Mouse (Mus musculus) cerebellum, postnatal 10 days (tissue): ENCODE measurements around the gene D830030K20Rik.
A peak's percentile ranks its signal among the peaks of the same experiment; 100 is the strongest.
"Not testable (repeated sequence)": the region's sequence is repeated elsewhere in the genome, so short reads cannot be mapped to it uniquely, and the experiment has no call there.

Experiments used
- DNase-seq, 2 experiments: peaks; one replicate each; pipeline ENCODE4 v3.0.0; 2021; ENCODE audit warnings: mixed read lengths in 2 of 2

Gene D830030K20Rik

DNA sequence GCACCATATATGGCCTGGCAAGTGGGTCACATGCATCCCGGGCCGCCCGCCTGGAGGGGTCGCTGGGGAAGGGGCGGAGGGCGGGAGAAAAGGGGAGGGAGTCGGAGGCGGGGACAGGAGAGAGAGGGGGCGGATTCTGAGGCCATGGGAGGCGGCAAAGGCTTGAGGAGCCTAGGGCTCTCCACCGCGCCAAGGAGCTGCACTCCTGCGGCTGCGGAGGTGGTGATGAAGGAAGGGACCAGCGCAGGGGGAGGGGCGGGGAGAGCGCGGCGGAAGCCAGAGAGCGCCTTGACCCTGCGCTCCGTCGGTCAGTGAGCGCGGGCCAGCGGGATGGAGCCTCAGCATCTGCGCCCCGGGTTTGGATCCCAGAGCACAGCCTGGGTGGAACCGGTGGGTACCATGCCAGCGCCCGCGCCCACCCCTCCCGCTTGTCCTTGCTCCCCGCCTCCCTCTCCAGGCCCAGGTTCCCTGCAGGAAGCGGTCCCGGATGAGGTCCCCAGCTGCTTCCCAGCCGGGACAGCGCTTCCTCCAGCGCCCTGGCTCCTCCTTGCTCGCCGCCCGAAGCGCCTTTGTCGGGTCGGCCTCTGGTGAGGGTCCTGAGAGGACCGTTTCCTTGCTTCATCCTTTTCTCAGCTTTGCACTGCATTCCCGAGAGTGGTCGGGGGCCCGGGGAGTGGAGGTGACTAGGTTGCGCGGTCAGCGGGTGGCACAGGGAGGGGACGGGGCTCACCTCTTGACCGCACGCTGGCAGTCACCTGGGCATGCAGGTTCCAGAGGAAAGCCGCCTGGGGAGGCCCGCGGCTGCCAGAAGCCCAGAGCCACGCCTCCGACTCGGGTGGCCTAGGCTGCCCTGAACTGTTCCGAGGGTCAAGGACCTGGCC, at the start of gene D830030K20Rik:
D830030K20Rik (plus strand) TSS at position 217 of the 881 bp plus-strand sequence.
- DNase-seq, result peak; percentile 7 to 11

DNA sequence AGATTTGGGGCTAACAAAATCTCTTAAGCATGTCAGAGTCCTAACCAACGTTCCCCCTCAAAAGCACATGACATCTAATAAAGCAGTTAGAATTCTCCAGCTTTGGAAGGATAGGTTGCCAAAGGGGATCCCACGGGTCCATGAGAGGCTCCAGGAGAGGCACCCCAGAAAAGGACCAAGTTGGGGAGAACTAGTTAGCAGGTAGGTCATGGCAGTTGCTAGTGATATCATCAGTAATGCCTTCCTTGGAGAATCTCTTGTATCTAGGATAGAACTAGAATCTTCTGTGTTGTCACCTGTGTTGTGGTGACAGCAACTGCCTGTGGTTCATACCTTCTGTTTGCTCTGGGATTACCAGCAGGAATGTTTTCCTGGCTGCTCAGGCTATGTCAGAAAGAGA, 20.3 kb upstream of the D830030K20Rik start, which contains the start of gene Gm5795:
Gm5795 (plus strand) TSS at position 301 of the 400 bp plus-strand sequence.
- DNase-seq, result not testable (repeated sequence)

DNA sequence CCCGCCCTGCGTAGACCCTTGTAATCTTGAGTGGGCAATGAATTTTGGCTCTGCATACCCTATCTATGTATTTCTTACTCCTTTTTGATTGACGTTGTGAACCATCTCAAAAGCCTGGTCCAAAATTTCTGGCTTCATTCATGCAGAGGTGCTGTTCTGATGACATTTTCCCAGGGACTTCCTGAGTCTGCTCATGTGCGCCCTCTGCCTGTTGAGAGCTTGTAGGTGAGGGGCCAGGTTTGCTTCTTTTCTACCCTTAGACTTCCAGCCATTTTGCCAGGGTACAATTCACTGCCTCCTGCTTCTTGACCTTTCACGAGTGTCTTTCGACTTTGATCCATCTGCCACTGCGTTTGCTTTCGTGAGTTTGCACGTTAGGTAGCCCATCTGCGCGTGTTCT, 1.1 kb downstream of the D830030K20Rik start:
- DNase-seq, result peak; percentile 50 to 53

DNA sequence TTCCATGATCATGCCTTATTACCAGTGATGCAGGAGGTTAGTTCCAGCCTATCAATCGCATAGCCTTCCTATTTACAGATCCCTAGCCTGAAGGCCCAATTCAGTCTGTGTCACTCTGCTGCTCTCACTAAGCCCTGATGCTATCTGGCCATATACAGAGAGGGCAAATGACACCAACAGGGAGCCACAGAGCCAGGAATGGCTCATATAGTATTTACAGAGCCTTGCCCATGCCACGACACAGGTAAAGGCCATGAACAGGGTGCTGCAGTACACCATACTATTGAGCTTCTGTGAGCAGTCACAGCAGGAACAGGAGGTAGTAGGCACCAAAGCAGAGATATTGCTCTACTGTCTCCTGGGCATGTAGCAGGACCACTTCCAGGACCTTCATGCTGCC, 54.2 kb downstream of the D830030K20Rik start:
- not testable (repeated sequence) for DNase-seq
